Mouse (Mus musculus) kidney, embryonic 16.5 days (tissue): ENCODE results near the gene Lrmda. TPM values are rescaled to one million over a fixed set of nuclear protein-coding genes. Genes with fewer than 3 reads are reported as not detected.

Experiments
- ATAC-seq: fragments of 200-750 bp; cut with Nextera tagmentation; 2 replicates; pipeline ENCODE4 v1.8.0; 2017; ENCODE audit warnings: moderate TSS enrichment; ENCODE audit not compliant: low FRiP score, low TSS enrichment
- H3K27ac ChIP-seq: fragments of 300-500 bp; sonication (generic); 2 replicates; pipeline ENCODE4 v1.5.1; 2014; ENCODE audit warnings: low read length
- H3K27me3 ChIP-seq: fragments of 300-500 bp; sonication (generic); 2 replicates; pipeline ENCODE4 v1.6.1; 2014; ENCODE audit warnings: low read length, control low read depth, mixed read lengths; ENCODE audit not compliant: insufficient read depth
- H3K36me3 ChIP-seq: fragments of 300-500 bp; sonication (generic); 2 replicates; pipeline ENCODE4 v1.6.1; 2014; ENCODE audit warnings: low read length, control low read depth, mixed read lengths; ENCODE audit not compliant: insufficient read depth
- H3K4me1 ChIP-seq: fragments of 300-500 bp; sonication (generic); 2 replicates; pipeline ENCODE4 v1.6.1; 2014; ENCODE audit warnings: low read length, control low read depth, mixed read lengths; ENCODE audit not compliant: insufficient read depth
- H3K4me2 ChIP-seq: fragments of 300-500 bp; sonication (generic); replicated peaks from 2 replicates; pipeline ENCODE4 v1.6.1; 2014; ENCODE audit warnings: low read depth, low read length
- H3K4me3 ChIP-seq: fragments of 300-500 bp; sonication (generic); 2 replicates; pipeline ENCODE4 v1.5.1; 2014; ENCODE audit warnings: mild to moderate bottlenecking, low read length
- H3K9ac ChIP-seq: fragments of 300-500 bp; sonication (generic); replicated peaks from 2 replicates; pipeline ENCODE4 v1.6.1; 2014; ENCODE audit warnings: low read length
- H3K9me3 ChIP-seq: fragments of 300-500 bp; sonication (generic); 2 replicates; pipeline ENCODE4 v1.6.1; 2016; ENCODE audit warnings: low read length, control low read depth
- WGBS: fragments of 180-500 bp; shearing (Covaris S2); extraction: QIAGEN DNeasy Blood & Tissue Kit; methylation state at CpG from one replicate; pipeline ENCODE4 v1.1.7; 2014; 5-methylcytosine and 5-hydroxymethylcytosine counted together
- polyA plus RNA-seq: library from polyadenylated mRNA; unstranded; fragments of >200 nt; fragmentation: Nextera tagmentation; extraction: Ambion mirVana; gene quantifications from 2 replicates; pipeline ENCODE4 v1.2.1, GENCODE M21; 2015

The Lrmda gene
- polyA plus RNA-seq, 1 experiment from 2014 or later, result 0.76 TPM

DNA sequence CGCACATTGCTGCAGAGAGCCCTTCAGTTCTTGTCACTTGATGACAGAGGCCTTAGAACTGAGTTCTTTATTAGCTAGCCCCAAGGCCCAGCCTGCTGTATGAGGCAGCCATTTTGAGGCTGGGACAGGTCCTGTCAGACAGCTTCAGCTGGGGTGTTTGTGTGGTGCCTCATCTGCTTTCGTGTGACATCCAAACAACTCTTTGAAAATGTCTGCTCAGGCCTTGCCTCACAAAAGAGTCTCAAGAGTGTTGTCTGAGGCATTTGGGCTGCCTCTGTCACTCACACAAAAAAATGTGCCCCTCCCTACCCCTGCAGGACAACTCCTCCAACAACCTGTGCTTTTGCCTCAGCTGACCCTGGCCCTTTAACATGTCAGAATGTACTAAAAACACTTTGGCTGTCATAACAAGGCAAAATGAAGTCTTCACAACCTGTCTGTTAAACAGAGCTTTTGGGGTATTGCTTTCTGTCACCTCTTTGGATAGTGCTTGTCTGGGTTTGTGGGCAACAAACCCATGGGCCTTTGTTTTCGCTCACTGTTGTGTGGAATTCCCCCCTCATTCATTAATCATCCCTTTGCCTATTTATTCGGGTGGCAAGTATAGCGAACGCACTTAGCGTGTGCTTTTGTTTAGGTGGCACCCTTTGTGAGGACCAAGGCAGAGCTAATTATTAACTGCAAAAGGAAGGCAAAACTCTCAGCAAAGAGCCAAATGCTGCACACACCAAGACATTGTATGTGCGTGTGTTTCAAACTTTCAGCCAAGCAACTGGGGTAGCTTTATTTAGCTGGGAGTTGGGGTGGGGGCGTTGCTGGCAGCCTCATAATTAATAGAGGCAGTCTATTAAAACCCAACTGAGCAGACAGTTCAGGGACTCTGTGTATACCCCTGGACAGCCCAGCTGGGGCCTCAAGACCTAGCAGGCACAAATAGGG is 660.5 kb downstream of the Lrmda start:
- peaks cover 18% of the 10 kb centered on the region for H3K4me1 ChIP-seq
- H3K9me3 ChIP-seq, result no peaks in the 10 kb centered on the region
- H3K4me3 ChIP-seq, result no peak overlapping the region
- no peak overlapping the region for H3K4me2 ChIP-seq
- no peaks in the 10 kb centered on the region for H3K36me3 ChIP-seq
- peak; percentile 86 for ATAC-seq
- no peaks in the 10 kb centered on the region for H3K27me3 ChIP-seq
- 52% methylated on average over 9 of the region's 9 CpGs for WGBS
- H3K27ac ChIP-seq, result peak overlapping the region; percentile 75
- peak overlapping the region; percentile 31; the same call in 1 of the 2 replicates for H3K9ac ChIP-seq

DNA sequence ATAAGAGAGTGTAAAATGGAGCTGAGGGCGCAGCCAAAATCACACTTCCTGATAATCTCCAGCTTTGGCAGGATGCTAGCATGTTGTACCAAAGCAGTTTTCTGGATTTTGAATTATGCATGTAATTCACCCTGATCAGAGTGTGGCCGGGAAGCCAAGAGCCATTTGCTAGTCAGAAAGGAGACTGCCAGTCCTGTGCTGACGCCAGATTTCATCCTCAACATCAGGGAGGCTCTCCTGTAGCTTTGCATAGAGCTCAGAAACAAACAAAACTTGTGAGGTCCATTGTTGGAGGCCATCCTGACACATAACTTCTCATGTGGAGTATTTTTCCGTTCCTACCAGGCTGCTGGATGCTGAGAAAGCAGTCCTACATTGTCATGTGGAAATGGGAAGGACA is 667.4 kb downstream of the Lrmda start:
- H3K4me3 ChIP-seq, result no peak overlapping the region
- ATAC-seq, result no peak
- 56% methylated on average over 4 of the region's 4 CpGs for WGBS
- H3K36me3 ChIP-seq, result no peaks in the 10 kb centered on the region
- no peak overlapping the region for H3K9ac ChIP-seq
- H3K4me1 ChIP-seq, result peaks cover 8% of the 10 kb centered on the region; the same call in 1 of the 2 replicates
- H3K9me3 ChIP-seq, result no peaks in the 10 kb centered on the region
- no peaks in the 10 kb centered on the region for H3K27me3 ChIP-seq
- H3K4me2 ChIP-seq, result no peak overlapping the region
- H3K27ac ChIP-seq, result no peak overlapping the region

DNA sequence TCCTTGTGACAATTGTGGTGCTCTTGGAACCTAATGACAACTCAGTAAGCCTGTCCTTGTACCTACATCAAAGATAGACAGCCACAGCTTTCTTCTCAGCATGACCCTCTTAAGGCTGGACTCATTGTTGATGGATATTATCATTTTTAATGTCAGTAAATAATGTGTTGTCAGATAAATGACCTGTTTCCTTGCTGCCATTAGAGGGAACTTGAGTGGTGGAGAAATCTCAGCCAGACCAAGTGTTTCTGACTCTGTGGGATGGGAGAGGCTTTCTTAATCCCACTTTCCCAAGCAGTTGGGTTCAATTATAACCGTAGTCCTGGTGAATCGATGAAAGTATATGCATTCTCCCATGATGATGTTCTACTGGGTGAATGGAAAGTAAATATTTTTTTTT is 668.9 kb downstream of the Lrmda start:
- Histone ChIP-seq H3K9me3 (no peaks in the 10 kb centered on the region), H3K36me3 (no peaks in the 10 kb centered on the region), H3K4me2 (no peak overlapping the region), H3K9ac (no peak overlapping the region), H3K27me3 (no peaks in the 10 kb centered on the region), H3K27ac (no peak overlapping the region), H3K4me3 (no peak overlapping the region), H3K4me1 (peaks cover 8% of the 10 kb centered on the region; the same call in 1 of the 2 replicates)
- no peak for ATAC-seq
- 91% methylated on average over 2 of the region's 2 CpGs for WGBS

DNA sequence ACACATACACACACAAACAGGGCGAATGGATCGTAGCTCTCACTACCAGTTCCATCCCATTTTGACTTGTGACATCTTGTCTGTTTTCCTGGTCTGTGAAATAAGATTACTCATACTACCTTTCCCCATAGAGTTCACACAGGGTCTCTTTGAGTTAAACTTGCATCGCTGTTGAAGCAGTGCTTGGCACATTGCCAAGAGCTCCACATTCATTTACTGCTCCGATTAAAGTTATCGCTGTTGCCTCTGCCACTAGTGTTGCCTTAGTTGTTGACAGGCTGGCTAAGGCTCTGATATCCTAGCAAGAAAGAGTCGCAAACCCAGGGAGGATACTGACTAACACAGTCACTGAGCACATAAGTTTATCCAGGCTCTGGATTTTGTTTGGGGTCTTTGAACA is 675.9 kb downstream of the Lrmda start:
- no peak; the same call in 1 of the 2 replicates for ATAC-seq
- 34% methylated on average over 6 of the region's 6 CpGs for WGBS

DNA sequence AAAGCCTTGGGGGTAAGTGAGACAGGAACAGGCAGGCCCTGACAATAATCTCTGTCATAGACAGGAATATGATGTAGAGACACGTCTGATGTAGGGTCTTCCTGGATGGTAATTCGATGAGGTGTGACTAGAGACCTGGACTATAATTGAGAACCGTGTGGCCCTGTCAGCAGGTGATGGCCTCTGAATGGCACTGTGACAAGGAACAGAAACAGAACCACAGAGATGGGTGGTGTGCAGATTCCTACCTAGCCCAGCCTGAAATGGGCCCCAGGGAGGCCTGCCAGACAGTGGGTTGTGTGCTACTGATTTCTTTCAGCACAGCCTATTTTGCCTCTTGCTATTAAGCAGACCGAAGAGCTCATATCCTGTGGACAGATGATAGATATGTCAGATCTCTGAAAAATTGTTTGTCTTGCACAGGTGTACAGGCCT is 676.4 kb downstream of the Lrmda start:
- no peak for ATAC-seq
- 53% methylated on average over 4 of the region's 4 CpGs for WGBS
- Histone ChIP-seq H3K9ac (no peak overlapping the region), H3K27me3 (no peaks in the 10 kb centered on the region), H3K4me1 (0 out of 2 replicates have a peak, but pooled peaks cover 7% of the 10 kb centered on the region), H3K4me2 (no peak overlapping the region), H3K36me3 (no peaks in the 10 kb centered on the region), H3K27ac (no peak overlapping the region), H3K9me3 (no peaks in the 10 kb centered on the region), H3K4me3 (no peak overlapping the region)

More for the DNA sequence above, 675.9 kb downstream of the Lrmda start:
- Histone ChIP-seq H3K27me3 (no peaks in the 10 kb centered on the region), H3K27ac (no peak overlapping the region), H3K36me3 (no peaks in the 10 kb centered on the region), H3K9me3 (no peaks in the 10 kb centered on the region), H3K9ac (no peak overlapping the region), H3K4me3 (no peak overlapping the region), H3K4me1 (0 out of 2 replicates have a peak, but pooled peaks cover 7% of the 10 kb centered on the region), H3K4me2 (no peak overlapping the region)

DNA sequence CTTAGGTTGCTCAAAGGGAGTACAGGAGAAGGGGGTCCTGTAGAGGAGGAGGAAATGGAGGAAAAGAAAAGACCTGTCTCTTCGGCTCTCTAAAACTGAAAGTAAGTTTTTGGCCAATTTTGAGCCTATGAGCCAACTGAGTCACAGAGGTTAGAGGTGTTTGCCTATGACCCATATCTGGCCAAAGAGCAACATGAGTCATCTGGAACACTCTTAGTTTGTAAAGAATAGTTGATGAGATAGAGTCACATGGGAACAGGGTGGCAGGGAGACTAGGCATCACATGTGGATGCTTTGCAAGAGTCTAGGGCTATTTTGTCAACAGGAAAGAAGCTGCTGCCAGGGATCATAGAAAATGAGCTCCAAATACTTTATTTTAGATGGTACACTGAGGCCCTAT is 680.7 kb downstream of the Lrmda start:
- H3K4me3 ChIP-seq, result no peak overlapping the region

DNA sequence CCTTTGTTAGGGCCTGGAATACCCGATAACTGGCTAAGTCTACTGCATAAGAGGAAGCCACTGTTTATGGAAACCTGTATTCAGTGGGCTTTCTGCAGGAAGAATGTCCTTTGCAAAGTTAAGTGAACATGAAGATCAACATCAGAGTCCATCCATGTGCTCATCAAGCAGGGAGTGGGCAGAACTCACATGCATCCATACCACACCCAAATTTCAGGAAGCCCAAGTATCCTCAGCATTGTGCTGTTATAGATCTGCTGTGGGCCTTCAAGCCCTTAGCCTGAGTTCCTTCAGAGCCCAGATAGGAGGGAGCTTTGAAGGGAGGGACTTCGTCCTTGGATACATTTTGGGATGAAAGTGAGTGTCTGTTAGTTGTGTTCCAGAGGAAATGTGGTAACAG is 681.2 kb downstream of the Lrmda start:
- Histone ChIP-seq H3K4me3 (no peak overlapping the region), H3K9me3 (no peaks in the 10 kb centered on the region), H3K9ac (no peak overlapping the region), H3K27me3 (no peaks in the 10 kb centered on the region), H3K4me1 (0 out of 2 replicates have a peak, but pooled peaks cover 3% of the 10 kb centered on the region), H3K4me2 (no peak overlapping the region), H3K36me3 (no peaks in the 10 kb centered on the region), H3K27ac (no peak overlapping the region)
- 85% methylated on average over 2 of the region's 2 CpGs for WGBS
- no peak for ATAC-seq

More for the DNA sequence above, 680.7 kb downstream of the Lrmda start:
- 92% methylated on average over 1 of the region's 1 CpGs for WGBS
- Histone ChIP-seq H3K36me3 (no peaks in the 10 kb centered on the region), H3K9ac (no peak overlapping the region), H3K4me1 (0 out of 2 replicates have a peak, but pooled peaks cover 7% of the 10 kb centered on the region), H3K27me3 (no peaks in the 10 kb centered on the region), H3K27ac (no peak overlapping the region), H3K4me2 (no peak overlapping the region), H3K9me3 (no peaks in the 10 kb centered on the region)
- no peak for ATAC-seq

DNA sequence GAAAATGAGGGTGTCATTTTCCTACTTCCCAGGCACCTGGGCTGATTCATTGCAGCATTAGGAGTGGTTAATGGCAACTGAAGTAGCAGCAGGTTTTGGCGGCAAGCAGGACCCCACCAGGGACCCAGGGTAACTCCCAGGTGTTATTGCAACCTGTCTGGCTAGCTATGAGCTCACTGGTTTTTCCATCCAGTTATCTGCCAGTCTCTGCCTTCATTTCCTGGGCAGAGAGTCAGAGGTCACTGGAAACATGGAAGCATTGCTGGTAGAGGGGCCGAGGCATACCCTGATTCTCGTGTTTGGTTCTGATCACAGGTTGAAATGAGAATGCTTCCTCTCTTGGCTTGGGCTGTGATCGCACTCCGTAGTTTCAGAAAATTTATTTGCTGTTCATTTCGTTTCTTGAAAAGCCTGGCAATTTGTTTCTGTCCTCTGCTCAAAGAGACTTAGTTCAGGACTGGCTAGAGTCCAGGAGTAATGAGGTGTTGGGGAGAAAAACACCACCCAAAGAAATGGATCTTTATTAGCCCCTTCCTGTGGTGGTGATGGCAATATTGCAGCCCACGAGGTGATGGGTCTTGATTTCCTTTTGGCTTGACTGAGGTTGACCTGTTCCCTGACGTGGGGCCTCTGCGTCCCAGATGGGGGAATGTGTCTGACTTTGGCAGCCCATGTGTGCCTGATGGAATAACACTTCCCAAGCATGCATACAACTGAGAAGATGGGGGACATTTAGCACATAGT is 688.6 kb downstream of the Lrmda start:
- no peak overlapping the region for H3K9ac ChIP-seq
- no peak for ATAC-seq
- H3K27ac ChIP-seq, result no peak overlapping the region
- 63% methylated on average over 9 of the region's 9 CpGs for WGBS
- H3K4me2 ChIP-seq, result no peak overlapping the region
- no peaks in the 10 kb centered on the region for H3K9me3 ChIP-seq
- H3K36me3 ChIP-seq, result no peaks in the 10 kb centered on the region
- no peaks in the 10 kb centered on the region for H3K27me3 ChIP-seq
- H3K4me1 ChIP-seq, result peaks cover 11% of the 10 kb centered on the region
- no peak overlapping the region for H3K4me3 ChIP-seq

DNA sequence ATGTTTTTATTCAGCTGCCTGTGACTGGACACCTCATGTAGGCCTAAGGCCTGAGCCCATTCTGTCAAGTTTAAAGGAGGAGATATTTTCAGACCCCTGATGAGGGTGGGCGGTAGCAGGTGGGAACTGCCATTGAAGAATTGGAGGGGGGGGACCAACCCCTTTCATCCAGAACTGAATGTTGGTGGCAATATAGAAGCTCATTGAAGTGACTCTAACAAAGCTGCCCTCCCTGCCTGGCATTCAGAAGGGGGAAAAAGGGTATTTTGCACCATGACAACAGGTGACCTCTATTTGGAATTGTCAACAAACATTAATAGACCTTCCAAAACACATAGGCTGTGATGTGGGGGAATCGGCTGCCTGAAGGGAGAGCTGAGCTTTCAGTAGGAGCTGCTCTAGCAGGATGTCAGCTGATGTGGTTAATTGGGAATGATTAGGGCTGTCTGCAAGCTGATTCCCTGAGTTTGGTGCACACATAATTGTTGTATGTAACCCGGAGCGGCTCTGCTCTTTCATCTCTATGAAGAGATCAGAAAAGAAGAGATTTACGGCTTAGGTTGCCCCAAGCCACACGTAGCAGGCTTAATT is 690.7 kb downstream of the Lrmda start:
- Histone ChIP-seq H3K9ac (no peak overlapping the region), H3K9me3 (no peaks in the 10 kb centered on the region), H3K27ac (no peak overlapping the region), H3K27me3 (no peaks in the 10 kb centered on the region), H3K36me3 (no peaks in the 10 kb centered on the region), H3K4me2 (no peak overlapping the region), H3K4me3 (no peak overlapping the region), H3K4me1 (peaks cover 11% of the 10 kb centered on the region)
- ATAC-seq, result peak; percentile 54; the same call in 1 of the 2 replicates
- 34% methylated on average over 6 of the region's 6 CpGs for whole genome bisulfite sequencing
